ENCODE assay signal across 8 mouse cellular contexts in the genomic region with DNA sequence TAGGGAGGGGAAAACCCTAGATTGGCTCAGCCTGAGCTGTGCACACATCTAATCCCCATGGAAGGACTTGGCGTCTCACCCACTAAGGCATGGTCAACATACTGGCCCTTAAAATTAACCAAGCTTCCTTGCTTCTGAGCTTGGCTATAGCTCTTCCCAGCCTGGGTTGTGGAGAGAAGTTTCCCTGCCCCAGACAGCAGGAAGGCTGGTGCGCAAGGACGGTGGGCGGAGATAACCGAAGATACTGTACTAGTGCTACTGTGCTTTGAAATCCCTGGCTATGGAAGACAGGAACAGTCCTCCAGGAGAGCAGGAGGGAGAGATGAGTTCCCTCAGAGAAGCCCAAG. TPM values are rescaled to one million over a fixed set of nuclear protein-coding genes. Genes with fewer than 3 reads are reported as not detected.
DNase-seq lines count a peak whose midpoint lies in the region; ATAC-seq and TF ChIP-seq lines count a peak whose summit lies in the region.

No protein-coding gene starts in this region.

- ATAC-seq in hindbrain, embryonic 16.5 days, result no peak
- ATAC-seq in granulocyte monocyte progenitor cell, adult 5-6 weeks (replicated peaks; ENCODE audit: poor library complexity, severe bottlenecking), result no peak

- peak overlapping the region; percentile 97 for H3K9ac ChIP-seq in hindbrain, embryonic 16.5 days (ENCODE audit: low read depth, low read length)

- peak overlapping the region; percentile 64 for H3ac ChIP-seq in myocyte (ENCODE audit: control insufficient read depth, insufficient read length)

- H3K27ac ChIP-seq in layer of hippocampus, adult 2 months, result peak overlapping the region; percentile 95
- H3K27ac ChIP-seq in bone marrow macrophage, adult 2 months (ENCODE audit: insufficient read depth, low read depth, low read length), result no peak overlapping the region
- H3K27ac ChIP-seq in hindbrain, embryonic 16.5 days (ENCODE audit: low read depth, low read length), result peak overlapping the region; percentile 97

- no peaks in the 10 kb centered on the region for H3K27me3 ChIP-seq in hindbrain, embryonic 16.5 days (replicated peaks; ENCODE audit: control insufficient read depth, insufficient read depth, low read length)
- H3K27me3 ChIP-seq in myocyte (ENCODE audit: control insufficient read depth, insufficient read depth, insufficient read length), result no peaks in the 10 kb centered on the region

- peak overlapping the region; percentile 85 for H3K4me3 ChIP-seq in layer of hippocampus, adult 2 months
- peak overlapping the region; percentile 68; the same call in 1 of the 2 replicates for H3K4me3 ChIP-seq in bone marrow macrophage, adult 2 months (ENCODE audit: insufficient read depth, low read length)
- no peak overlapping the region; the same call in 1 of the 2 replicates for H3K4me3 ChIP-seq in hindbrain, embryonic 16.5 days (ENCODE audit: low read length)
- peak overlapping the region; percentile 82 for H3K4me3 ChIP-seq in myocyte

- peak overlapping the region; percentile 63 for H3K4me2 ChIP-seq in hindbrain, embryonic 16.5 days (ENCODE audit: low read length)
- peak overlapping the region; percentile 93 for H3K4me2 ChIP-seq in myocyte (ENCODE audit: low read depth)

- TF ChIP-seq POLR2A in bone marrow macrophage, adult 2 months (IDR thresholded peaks at IDR 0.05; ENCODE audit: borderline replicate concordance, low read depth, low read length), result no peak
- TF ChIP-seq POLR2A in myocyte (IDR thresholded peaks at IDR 0.05; ENCODE audit: insufficient read length, low read depth), result no peak

- no peak for TF ChIP-seq CTCF in layer of hippocampus, adult 2 months (conservative IDR thresholded peaks at IDR 0.05)
- TF ChIP-seq CTCF in bone marrow macrophage, adult 2 months (IDR thresholded peaks at IDR 0.05; ENCODE audit: low read depth, low read length), result no peak

- H3K36me3 ChIP-seq in hindbrain, embryonic 16.5 days (ENCODE audit: control insufficient read depth, insufficient read depth, low read length), result peaks cover 15% of the 10 kb centered on the region
- H3K36me3 ChIP-seq in myocyte (ENCODE audit: control insufficient read depth, insufficient read depth), result no peaks in the 10 kb centered on the region

- peaks cover 3% of the 10 kb centered on the region for H3K79me2 ChIP-seq in myocyte (ENCODE audit: control insufficient read depth, insufficient read depth)

- H3K9me3 ChIP-seq in hindbrain, embryonic 16.5 days (ENCODE audit: control insufficient read depth, low read length), result no peaks in the 10 kb centered on the region

- DNase-seq in layer of hippocampus, adult 2 months (ENCODE audit: low spot score in 2 of 2), result no peak
- DNase-seq in layer of hippocampus, postnatal 36 days, result no peak
- DNase-seq in urinary bladder, postnatal 14 days (ENCODE audit: low spot score), result no peak
- no peak for DNase-seq in thymus, postnatal 4 days

- WGBS in hindbrain, embryonic 16.5 days, result 68% methylated on average over 5 of the region's 5 CpGs

- H3K4me1 ChIP-seq in bone marrow macrophage, adult 2 months (ENCODE audit: control insufficient read depth, insufficient read depth, low read length), result peaks cover 5% of the 10 kb centered on the region
- H3K4me1 ChIP-seq in hindbrain, embryonic 16.5 days (ENCODE audit: control insufficient read depth, insufficient read depth, low read depth, low read length), result peaks cover 44% of the 10 kb centered on the region

TF ChIP-seq in myocyte, 11 proteins besides CTCF, POLR2A, EP300 and RAD21:
- TF ChIP-seq E2F4 (IDR thresholded peaks at IDR 0.05; ENCODE audit: insufficient read depth), result no peak
- TF ChIP-seq TCF3 (IDR thresholded peaks at IDR 0.05; ENCODE audit: insufficient read length, low read depth), result no peak
- TF ChIP-seq CEBPB (IDR thresholded peaks at IDR 0.05; ENCODE audit: insufficient read depth, poor library complexity, severe bottlenecking), result no peak
- TF ChIP-seq TCF12 (IDR thresholded peaks at IDR 0.05; ENCODE audit: insufficient read depth, poor library complexity, severe bottlenecking), result no peak
- no peak for TF ChIP-seq MYOD1 (IDR thresholded peaks at IDR 0.05; ENCODE audit: control insufficient read depth in 1 of 3, insufficient read length in 2 of 3, low read depth in 2 of 3)
- TF ChIP-seq MAX (IDR thresholded peaks at IDR 0.05; ENCODE audit: low read depth), result no peak
- TF ChIP-seq MYOG (IDR thresholded peaks at IDR 0.05; ENCODE audit: control insufficient read depth in 1 of 3, insufficient read depth in 1 of 3, insufficient read length in 2 of 3, low read depth in 2 of 3), result no peak
- no peak for TF ChIP-seq USF1 (IDR thresholded peaks at IDR 0.05; ENCODE audit: low read depth)
- no peak for TF ChIP-seq SRF (IDR thresholded peaks at IDR 0.05; ENCODE audit: control insufficient read depth, insufficient read length, low read depth)
- TF ChIP-seq POLR2AphosphoS2 (IDR thresholded peaks at IDR 0.05; ENCODE audit: insufficient read length, low read depth), result no peak
- no peak for TF ChIP-seq REST (IDR thresholded peaks at IDR 0.05; ENCODE audit: insufficient read depth, insufficient read length)

RNA-seq across cellular contexts. Expression of a gene that starts 0.8 kb away (rescaled TPM):
- total RNA-seq in layer of hippocampus, adult 2 months (2021), result 100 to 1,000 TPM; 119 to 129 TPM
- total RNA-seq in layer of hippocampus, postnatal 36 days (2021), result 100 to 1,000 TPM; 106 to 107 TPM
- 8.0 and 8.5 TPM in 2 replicates for polyA plus RNA-seq in bone marrow macrophage, adult 2 months (2012; ENCODE audit: insufficient read depth, insufficient read length, missing spikeins)
- polyA plus RNA-seq in hindbrain, embryonic 16.5 days (2015; fragmentation: Nextera tagmentation; extraction: Ambion mirVana), result 326 and 352 TPM in 2 replicates
- polyA plus RNA-seq in myocyte (2012; fragmentation: generic; extraction: Trizol), result 21.9 TPM
- total RNA-seq in granulocyte monocyte progenitor cell, adult 5-6 weeks (2014; fragmentation: Nextera tagmentation), result 18.1 and 19.3 TPM in 2 replicates
- 14.7 and 18.0 TPM in 2 replicates for total RNA-seq in granulocyte monocyte progenitor cell, adult 5-6 weeks (2017)

RNA-seq across cellular contexts. Expression of a gene that starts 9.6 kb away (rescaled TPM):
- total RNA-seq in layer of hippocampus, adult 2 months (2021), result 100 to 1,000 TPM; 110 to 111 TPM
- 100 to 1,000 TPM in 1 of 2 experiments, 10 to 100 TPM in 1; 98.7 to 109 TPM for total RNA-seq in layer of hippocampus, postnatal 36 days (2021)
- polyA plus RNA-seq in bone marrow macrophage, adult 2 months (2012; ENCODE audit: insufficient read depth, insufficient read length, missing spikeins), result 44.7 and 52.7 TPM in 2 replicates
- polyA plus RNA-seq in hindbrain, embryonic 16.5 days (2015; fragmentation: Nextera tagmentation; extraction: Ambion mirVana), result 328 and 331 TPM in 2 replicates
- polyA plus RNA-seq in myocyte (2012; fragmentation: generic; extraction: Trizol), result 50.2 TPM
- 91.3 and 111 TPM in 2 replicates for total RNA-seq in granulocyte monocyte progenitor cell, adult 5-6 weeks (2014; fragmentation: Nextera tagmentation)
- 38.1 and 45.2 TPM in 2 replicates for total RNA-seq in granulocyte monocyte progenitor cell, adult 5-6 weeks (2017)

RNA-seq across cellular contexts. Expression of a gene that starts 12.1 kb away (rescaled TPM):
- total RNA-seq in layer of hippocampus, adult 2 months (2021), result 10 to 100 TPM; 60.8 to 73.3 TPM
- total RNA-seq in layer of hippocampus, postnatal 36 days (2021), result 10 to 100 TPM; 52.6 to 66.3 TPM
- polyA plus RNA-seq in bone marrow macrophage, adult 2 months (2012; ENCODE audit: insufficient read depth, insufficient read length, missing spikeins), result 28.6 and 29.7 TPM in 2 replicates
- polyA plus RNA-seq in hindbrain, embryonic 16.5 days (2015; fragmentation: Nextera tagmentation; extraction: Ambion mirVana), result 71.8 and 78.2 TPM in 2 replicates
- polyA plus RNA-seq in myocyte (2012; fragmentation: generic; extraction: Trizol), result 25.8 TPM
- total RNA-seq in granulocyte monocyte progenitor cell, adult 5-6 weeks (2014; fragmentation: Nextera tagmentation), result 39.4 and 44.0 TPM in 2 replicates
- total RNA-seq in granulocyte monocyte progenitor cell, adult 5-6 weeks (2017), result 17.3 and 17.8 TPM in 2 replicates

RNA-seq across cellular contexts. Expression of a gene that starts 18.1 kb away (rescaled TPM):
- total RNA-seq in layer of hippocampus, adult 2 months (2021), result 100 to 1,000 TPM; 101 to 104 TPM
- 10 to 100 TPM; 93.1 to 93.2 TPM for total RNA-seq in layer of hippocampus, postnatal 36 days (2021)
- polyA plus RNA-seq in bone marrow macrophage, adult 2 months (2012; ENCODE audit: insufficient read depth, insufficient read length, missing spikeins), result not detected in 2 replicates
- 40.1 and 40.2 TPM in 2 replicates for polyA plus RNA-seq in hindbrain, embryonic 16.5 days (2015; fragmentation: Nextera tagmentation; extraction: Ambion mirVana)
- 0.94 TPM for polyA plus RNA-seq in myocyte (2012; fragmentation: generic; extraction: Trizol)
- total RNA-seq in granulocyte monocyte progenitor cell, adult 5-6 weeks (2014; fragmentation: Nextera tagmentation), result 2.0 and 2.3 TPM in 2 replicates
- total RNA-seq in granulocyte monocyte progenitor cell, adult 5-6 weeks (2017), result 0.43 TPM in 1 of 2 replicates, not detected in the other

RNA-seq across cellular contexts. Expression of a gene that starts 19.2 kb away (rescaled TPM):
- 10 to 100 TPM; 61.3 to 63.7 TPM for total RNA-seq in layer of hippocampus, adult 2 months (2021)
- total RNA-seq in layer of hippocampus, postnatal 36 days (2021), result 10 to 100 TPM; 63.4 to 68.4 TPM
- 44.2 and 59.9 TPM in 2 replicates for polyA plus RNA-seq in bone marrow macrophage, adult 2 months (2012; ENCODE audit: insufficient read depth, insufficient read length, missing spikeins)
- polyA plus RNA-seq in hindbrain, embryonic 16.5 days (2015; fragmentation: Nextera tagmentation; extraction: Ambion mirVana), result 101 and 110 TPM in 2 replicates
- 129 TPM for polyA plus RNA-seq in myocyte (2012; fragmentation: generic; extraction: Trizol)
- total RNA-seq in granulocyte monocyte progenitor cell, adult 5-6 weeks (2014; fragmentation: Nextera tagmentation), result 294 and 388 TPM in 2 replicates
- total RNA-seq in granulocyte monocyte progenitor cell, adult 5-6 weeks (2017), result 284 and 334 TPM in 2 replicates

Comparison
In these comparisons a context has a peak if more than half of its experiments do, and no peak if none do; other contexts are left out.
1. RNA of a gene that starts 0.8 kb away (total RNA-seq): 119 to 129 TPM in layer of hippocampus, adult 2 months and 106 to 107 TPM in layer of hippocampus, postnatal 36 days; 14.7 to 19.3 TPM in granulocyte monocyte progenitor cell, adult 5-6 weeks; every median in the first group is over 4 times any median in the second.